Mouse (Mus musculus) induced T-regulatory cell, adult 2 months (primary cell): ENCODE measurements around the gene Npas3.

Experiments used
- DNase-seq: peaks from one replicate; pipeline ENCODE4 v3.0.0-alpha.2; 2012; ENCODE audit warnings: low read depth

Gene Npas3

DNA sequence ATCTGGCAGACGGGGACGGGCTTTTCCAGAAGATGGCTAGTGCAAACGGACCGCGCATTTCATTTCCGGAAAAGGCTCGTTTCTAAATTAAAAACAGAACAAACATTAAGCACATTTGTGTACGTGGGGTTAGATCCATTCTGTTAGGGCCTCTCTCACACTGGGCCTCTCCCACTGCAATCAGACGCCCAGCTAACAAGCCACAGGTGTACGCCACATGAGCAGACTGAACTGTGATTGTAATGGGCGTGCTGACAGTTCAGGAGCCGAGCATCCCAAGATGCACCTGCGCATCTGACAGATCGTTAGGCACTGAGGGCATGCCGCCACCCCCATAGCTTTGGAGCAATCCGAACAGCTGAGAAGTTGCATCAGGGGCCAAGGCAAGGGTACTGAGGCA lies 816.5 kb downstream of the Npas3 start:
- no peak for DNase-seq

DNA sequence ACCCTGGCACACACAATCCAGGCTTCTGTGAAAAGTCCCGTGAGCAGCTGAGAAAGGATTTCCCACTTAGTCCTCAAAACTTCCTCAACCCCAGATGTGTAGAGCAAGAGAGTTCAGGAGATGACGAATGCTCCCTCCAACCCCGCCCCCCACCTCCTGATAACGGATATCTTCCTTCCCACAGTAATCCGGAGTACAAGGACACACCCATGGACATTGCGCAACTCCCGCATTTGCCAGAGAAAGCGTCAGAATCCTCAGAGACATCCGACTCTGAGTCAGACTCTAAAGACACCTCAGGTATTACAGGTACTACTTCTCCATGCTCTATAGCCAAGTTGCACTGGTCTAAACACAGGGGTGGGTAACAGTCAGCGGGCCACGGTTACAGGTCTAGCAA lies 817.1 kb downstream of the Npas3 start:
- no peak for DNase-seq

DNA sequence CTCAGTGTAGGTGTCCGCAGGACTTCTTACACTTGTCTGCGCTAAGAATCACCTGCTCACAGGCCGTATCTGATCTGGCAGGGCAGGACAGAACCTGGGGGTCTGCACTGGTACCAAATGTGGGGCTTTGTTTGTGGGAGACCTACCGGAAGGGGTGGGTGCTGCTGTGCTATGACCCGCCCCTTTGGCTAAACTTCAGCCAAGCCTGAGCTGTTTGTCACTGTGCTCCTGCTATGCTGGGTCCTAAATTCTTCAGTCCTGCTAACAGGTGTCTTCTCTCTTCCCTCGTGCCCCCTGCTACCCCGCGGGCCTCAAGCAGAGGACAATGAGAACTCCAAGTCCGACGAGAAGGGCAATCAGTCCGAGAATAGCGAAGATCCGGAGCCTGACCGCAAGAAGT lies 818.9 kb downstream of the Npas3 start:
- DNase-seq: no peak

DNA sequence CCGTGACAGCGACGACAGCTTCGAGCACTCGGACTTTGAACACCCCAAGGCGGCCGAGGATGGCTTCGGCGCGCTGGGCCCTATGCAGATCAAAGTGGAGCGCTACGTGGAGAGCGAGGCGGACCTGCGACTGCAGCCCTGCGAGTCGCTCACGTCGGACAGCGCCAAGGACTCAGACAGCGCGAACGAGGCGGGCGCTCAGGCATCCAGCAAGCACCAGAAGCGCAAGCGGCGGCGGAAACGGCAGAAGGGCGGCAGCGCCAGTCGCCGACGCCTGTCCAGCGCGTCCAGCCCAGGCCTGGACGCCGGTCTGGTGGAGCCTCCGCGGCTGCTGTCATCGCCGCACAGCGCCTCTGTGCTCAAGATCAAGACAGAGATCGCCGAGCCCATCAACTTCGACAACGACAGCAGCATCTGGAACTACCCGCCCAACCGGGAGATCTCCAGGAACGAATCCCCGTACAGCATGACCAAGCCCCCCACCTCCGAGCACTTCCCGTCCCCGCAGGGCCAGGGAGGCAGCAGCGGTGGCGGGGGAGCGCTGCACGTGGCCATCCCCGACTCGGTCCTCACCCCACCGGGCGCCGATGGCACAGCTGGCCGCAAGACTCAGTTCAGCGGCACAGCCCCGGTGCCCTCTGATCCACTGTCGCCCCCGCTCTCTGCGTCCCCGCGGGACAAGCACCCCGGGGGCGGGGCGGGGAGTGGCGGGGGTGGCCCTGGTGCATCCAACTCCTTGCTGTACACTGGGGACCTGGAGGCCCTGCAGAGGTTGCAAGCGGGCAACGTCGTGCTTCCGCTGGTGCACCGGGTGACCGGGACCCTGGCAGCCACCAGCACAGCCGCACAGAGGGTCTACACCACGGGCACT lies 819.6 kb downstream of the Npas3 start:
- DNase-seq: peak; percentile 6

DNA sequence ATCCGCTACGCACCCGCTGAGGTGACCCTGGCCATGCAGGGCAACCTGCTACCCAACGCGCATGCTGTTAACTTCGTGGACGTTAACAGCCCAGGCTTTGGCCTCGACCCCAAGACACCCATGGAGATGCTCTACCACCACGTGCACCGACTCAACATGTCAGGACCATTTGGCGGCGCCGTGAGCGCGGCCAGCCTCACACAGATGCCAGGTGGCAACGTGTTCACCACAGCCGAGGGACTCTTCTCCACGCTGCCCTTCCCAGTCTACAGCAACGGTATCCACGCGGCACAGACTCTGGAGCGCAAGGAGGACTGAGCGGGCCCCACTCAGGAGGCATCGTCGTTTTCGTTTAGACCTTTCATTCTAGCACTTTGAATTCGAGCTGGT lies 820.3 kb downstream of the Npas3 start:
- no peak for DNase-seq

DNA sequence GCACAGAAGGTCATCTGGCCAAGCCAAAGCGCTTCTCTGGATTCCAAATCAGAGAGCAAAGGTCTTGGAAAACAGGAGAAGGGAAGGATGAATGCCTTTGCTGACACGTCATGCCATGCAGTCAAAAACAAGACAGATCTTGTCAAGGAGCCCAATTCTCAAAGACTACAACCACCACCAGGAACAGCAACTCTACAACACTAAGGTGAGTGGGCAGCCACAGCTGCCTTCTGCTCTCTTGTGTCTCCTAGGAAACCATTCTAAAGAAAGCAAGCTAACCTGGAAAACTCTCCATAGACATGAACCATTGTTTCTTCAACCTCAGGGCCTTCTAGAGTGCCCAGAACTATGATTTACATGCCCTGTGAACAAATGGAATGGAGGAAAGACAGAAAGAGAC lies 825.5 kb downstream of the Npas3 start:
- no peak for DNase-seq

DNA sequence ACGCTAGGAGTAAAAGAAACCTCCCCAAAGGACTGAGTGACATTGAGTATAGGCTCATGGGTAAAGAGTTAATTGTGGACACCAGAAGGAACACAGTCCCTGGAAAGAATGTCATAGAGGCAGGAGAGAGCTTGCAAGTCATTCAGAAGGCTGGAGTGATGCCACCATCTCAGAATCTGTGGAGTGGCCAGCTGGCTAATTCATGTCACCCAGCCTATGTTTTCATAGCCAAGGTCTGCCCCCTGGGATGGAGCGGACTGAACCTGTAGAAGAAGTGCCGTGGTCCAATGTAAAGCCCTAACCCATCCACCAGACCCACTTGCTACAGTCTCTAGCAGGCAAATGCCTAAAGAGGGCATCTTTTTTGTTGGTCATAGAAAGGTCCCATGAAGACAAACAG lies 832.5 kb downstream of the Npas3 start:
- DNase-seq: no peak

DNA sequence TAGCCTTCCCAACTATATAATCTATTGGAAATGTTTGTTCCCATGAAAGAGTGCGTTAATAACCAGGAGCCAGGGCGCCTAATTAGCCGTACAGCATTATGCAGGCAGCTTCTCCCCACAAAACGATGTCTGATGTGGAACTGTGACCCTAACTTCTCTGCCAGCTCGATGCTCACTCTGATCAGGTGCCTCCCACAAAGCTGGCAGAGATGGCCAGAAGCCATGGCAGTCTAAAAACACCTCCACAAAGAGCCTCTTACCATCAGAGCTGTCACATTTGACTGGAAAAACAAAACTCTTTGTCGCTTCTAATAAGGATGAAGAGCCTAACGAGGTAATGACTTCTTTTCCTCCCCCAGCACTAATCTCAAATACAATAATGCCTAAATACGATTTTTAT lies 845.3 kb downstream of the Npas3 start:
- no peak for DNase-seq

DNA sequence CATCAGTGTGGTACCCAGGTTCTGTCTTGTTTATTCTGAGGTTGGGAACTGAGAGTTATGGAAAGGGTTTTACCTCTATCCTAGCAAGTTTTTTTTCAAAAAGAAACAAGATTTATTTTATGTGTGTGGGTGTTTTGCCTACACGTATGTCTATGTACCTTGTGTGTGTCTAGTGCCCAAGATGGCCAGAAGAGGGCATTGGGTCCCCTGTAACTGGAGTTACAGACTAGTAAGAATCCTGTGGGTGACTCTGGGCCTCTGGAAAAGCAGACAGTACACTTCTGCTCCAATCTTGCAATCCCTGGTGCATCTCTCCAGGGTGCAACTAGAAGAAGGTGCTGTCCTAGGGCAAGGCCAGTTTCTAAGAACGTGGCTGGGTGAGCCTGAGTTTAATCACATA lies 848.0 kb downstream of the Npas3 start:
- peak; percentile 4 for DNase-seq

DNA sequence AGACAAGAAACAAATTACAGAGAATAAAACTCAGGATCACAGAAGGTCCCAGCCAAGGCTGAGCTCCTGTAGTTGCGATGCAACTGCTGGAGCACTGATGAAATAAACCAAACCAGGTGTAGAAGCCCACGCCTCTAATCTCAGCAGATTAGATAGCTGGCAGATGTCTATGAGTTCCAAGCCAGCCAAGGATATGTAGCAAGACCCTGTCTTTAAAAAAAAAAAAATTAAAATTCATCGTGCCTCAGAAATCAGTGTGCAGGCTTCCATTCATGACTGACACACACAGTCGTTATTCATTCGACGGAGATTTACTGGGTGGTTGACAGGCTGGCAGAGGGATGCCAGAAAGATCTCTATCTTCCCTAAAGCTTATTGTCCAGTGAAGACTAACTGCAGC lies 849.7 kb downstream of the Npas3 start:
- DNase-seq: no peak

DNA sequence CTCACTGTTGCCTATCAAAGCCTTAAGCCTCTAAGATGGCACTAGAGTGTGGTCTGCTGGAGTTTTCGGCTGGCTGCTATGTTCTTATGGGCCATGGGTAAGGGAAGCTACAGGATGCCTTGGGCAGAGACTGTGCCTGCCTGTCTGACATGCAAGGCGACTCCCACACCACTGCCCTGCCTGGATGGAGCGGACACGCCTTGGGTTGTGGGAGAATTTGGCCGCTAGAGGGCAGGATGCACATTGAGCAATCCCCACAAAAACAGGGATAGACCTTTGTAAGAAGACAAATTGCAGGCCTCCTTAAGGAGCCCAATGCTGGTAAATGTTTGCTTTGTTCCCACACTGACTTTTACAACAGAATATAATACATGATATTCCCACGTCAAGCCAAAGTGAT lies 850.3 kb downstream of the Npas3 start:
- DNase-seq: peak; percentile 66

DNA sequence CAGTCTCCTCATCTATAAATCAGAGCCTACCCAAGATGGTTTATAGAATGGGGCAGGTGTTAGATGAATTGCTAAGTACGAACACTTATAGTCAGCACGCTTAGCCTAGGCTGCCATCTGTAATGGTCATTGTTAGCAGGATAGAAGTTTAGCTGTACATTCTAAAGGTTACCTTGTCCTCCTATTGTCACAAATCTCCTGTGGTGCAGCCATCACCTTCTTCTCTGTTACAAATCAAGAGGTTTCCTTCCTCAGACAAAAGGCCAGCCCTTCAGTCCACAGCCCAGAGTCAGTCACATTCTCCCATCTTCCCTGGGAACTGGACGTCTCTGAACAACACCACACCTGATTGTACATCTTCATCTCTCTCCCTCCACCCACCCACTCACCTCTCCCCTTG lies 851.0 kb downstream of the Npas3 start:
- no peak for DNase-seq

DNA sequence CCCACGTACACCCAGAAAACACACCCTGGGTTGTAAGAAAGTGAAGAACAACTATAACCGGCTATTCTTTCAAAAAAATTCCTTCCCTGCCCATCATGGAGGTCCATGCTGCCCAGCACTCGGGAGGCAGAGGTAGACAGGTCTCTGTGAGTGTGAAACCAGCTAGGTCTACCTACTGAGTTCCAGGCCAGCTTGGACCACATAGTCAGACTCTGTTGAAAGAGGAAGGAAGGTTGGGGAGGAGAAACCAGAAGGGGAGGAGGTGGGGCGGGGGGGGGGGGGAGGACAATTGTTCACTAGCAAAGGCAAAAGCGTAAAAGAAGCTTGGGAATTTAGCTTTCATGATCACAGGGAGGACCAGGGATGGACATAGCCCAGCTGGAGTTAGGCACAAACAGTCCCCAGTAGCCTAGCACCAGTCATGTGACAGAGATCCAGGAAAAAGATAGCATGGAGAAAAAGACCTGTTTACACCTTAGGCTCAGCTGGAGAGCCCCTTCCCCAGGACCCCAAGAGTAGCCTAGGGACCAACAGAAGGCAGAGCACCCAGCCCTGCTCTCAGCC lies 852.9 kb downstream of the Npas3 start:
- DNase-seq: no peak

DNA sequence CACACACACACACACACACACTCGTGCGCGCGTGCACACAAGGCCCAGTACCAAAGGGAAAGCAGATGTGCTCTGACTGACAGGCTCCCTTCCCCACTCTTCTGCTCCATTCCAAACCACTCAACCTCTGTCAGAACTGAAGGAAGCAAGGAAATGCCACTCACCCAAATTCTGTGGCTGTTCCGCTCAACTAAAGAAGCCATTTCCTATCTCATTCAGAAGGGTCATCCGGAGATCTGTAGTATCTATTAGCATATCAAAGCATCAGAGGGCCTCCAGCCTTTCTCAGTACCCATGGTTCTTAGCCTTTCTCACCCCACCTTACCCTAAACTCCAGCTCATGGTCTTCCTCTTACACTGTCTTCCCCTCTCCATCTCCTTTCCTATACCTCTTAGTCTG lies 854.0 kb downstream of the Npas3 start:
- no peak for DNase-seq

DNA sequence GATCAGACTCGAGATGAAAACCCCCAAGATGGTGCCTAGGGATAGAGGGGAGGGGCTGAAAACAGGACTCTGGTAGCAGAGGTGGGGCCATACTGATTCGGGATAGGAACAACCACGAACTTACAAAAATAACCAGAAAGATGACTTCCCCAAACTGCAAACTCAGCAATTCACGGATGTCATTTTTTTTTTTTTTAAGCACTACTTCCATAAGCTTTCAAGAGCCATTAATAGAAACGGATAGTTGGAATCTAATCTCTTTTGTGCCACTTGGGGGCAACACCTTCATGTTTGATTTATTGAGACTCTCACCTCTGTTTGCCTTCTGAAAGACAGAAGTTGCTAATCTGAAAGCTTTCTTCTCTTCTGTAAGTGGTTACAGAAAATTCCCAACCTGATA lies 857.1 kb downstream of the Npas3 start:
- DNase-seq: peak; percentile 7

DNA sequence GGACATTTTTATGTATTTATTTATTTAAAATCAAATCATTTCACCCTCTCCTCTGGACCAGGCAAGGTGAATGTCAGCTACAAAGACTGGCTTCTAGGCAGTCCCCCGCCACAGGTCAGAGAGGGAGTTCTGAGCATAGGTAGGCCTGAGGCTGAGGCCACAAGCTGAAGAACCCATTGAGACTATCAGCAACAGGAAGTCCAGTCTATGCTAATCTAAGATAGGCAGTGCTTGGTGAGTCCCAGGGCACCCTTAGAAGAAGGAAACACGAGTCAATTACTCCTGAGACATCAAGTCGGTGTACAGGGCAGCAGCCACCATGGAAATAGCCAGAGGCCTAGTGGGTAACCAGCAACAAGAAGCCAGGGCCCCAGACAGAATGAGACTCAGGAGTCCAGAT lies 857.5 kb downstream of the Npas3 start:
- DNase-seq: no peak

DNA sequence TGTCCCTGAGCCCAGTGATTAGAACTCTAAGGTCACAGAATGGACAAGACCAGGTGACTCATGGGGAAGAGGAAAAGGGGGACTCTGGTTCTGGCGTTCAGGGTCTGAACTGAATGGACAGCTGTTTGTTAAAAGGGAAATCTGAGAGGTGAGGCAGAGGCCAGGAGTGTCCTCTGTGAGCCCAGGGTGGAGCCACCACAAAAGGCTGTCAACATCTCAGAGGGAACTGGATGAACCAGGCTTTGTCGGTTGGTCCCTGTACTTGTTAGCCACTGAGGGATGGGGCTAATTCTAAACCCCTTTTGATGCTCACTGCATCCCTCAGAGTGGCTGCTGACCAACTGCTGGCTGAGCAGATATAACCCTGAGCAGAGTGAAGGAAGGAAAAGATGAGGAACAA lies 861.9 kb downstream of the Npas3 start:
- no peak for DNase-seq

DNA sequence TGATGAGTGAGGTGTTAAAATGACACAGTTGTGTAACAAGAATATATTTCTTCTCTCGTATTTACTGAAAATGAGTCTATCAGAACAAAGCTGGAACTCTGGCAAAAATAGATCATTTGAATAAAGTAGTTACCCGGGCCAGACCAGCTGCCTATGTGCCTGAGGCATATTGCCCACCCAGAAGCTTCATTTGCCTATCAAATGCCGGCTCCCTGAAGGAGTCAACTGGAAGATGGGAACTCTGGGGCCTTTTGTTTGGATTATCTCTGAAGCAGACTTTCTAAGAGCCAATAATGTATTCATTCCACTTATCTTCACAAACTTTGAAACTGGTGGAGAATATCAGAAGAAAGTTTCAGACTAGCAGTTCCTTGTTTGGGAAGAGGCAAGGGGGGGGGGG lies 862.5 kb downstream of the Npas3 start:
- DNase-seq: no peak

DNA sequence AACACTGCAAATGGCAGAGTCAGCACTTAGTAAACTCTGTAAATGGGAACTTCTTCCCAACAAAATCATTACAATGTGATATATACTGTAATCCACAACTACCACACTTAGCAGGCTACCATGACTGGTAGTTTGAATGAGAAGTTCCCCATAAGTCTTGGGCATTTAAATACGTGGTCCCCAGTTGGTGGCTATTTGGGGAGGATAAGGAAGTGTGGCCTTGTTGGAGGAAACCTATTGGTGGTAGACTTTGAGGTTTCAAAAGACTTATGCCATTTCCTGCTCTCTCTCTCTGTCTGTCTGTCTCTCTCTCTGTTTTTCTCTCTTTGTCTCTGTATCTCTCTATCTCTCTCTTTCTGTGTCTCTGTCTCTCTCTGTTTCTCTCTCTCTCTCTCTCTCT lies 871.9 kb downstream of the Npas3 start:
- no peak for DNase-seq

DNA sequence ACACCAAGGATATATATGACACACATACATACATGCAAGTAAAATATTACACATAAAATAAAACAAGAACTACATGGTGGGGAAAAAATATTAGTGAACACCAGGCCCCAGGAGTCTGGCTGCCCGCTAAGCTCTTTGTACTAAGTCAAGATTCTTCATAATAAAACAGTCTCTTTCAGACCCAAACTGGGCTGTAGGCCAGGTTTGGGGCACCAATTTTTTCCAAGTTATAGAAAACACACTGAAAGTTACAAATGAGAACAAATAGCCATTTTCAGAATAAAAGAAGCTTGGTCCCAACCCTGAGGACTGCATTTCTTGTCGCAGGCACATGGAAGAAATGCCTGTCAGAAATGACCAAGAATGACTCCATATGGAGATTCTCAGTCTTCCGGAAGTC lies 872.8 kb downstream of the Npas3 start:
- no peak for DNase-seq
